Mouse (Mus musculus): Measurements from ENCODE around the gene Lgals2. TPM values are rescaled to one million over a fixed set of nuclear protein-coding genes. Genes with fewer than 3 reads are reported as not detected.

Lgals2 gene
- polyA plus RNA-seq, 1 experiment from 2014 or later = not detected

- DNase-seq (ENCODE audit: low spot score) = peak; percentile 65
- Histone ChIP-seq H3K4me3 (ENCODE audit: low read depth, low read length) (no peak overlapping the region), H3K4me1 (replicated peaks; ENCODE audit: control insufficient read depth, insufficient read depth, low read length) (0 out of 2 replicates have a peak, but pooled peaks cover 2% of the 10 kb centered on the region), H3K36me3 (ENCODE audit: control insufficient read depth, insufficient read depth, low read length) (no peaks in the 10 kb centered on the region), H3K9ac (ENCODE audit: low read length) (no peak overlapping the region), H3K4me2 (ENCODE audit: low read depth, low read length, severe bottlenecking) (no peak overlapping the region), H3K27ac (ENCODE audit: low read depth, low read length) (no peak overlapping the region), H3K9me3 (ENCODE audit: control insufficient read depth, low read length) (no peaks in the 10 kb centered on the region), H3K27me3 (ENCODE audit: control insufficient read depth, insufficient read depth, low read length) (no peaks in the 10 kb centered on the region)
- WGBS = 31% methylated on average over 6 of the region's 6 CpGs
- ATAC-seq (replicated peaks; ENCODE audit: low FRiP score) = no peak
These were observed 14.4 kb upstream of the Lgals2 start for GRCm38 (mm10) chr15:78869775-78870174.

- Histone ChIP-seq H3K4me3 (ENCODE audit: low read depth, low read length) (no peak overlapping the region), H3K4me2 (ENCODE audit: low read depth, low read length, severe bottlenecking) (no peak overlapping the region), H3K36me3 (ENCODE audit: control insufficient read depth, insufficient read depth, low read length) (no peaks in the 10 kb centered on the region), H3K9me3 (ENCODE audit: control insufficient read depth, low read length) (no peaks in the 10 kb centered on the region), H3K4me1 (replicated peaks; ENCODE audit: control insufficient read depth, insufficient read depth, low read length) (0 out of 2 replicates have a peak, but pooled peaks cover under 1% of the 10 kb centered on the region), H3K27me3 (ENCODE audit: control insufficient read depth, insufficient read depth, low read length) (no peaks in the 10 kb centered on the region), H3K27ac (ENCODE audit: low read depth, low read length) (peak overlapping the region; percentile 34; the same call in 1 of the 2 replicates), H3K9ac (ENCODE audit: low read length) (no peak overlapping the region)
- 48% methylated on average over 7 of the region's 7 CpGs for WGBS
- ATAC-seq (replicated peaks; ENCODE audit: low FRiP score) = 0 out of 2 replicates have a peak, but pooled peaks have one; percentile 27
- no peak for DNase-seq (ENCODE audit: low spot score)
These were observed 13.5 kb upstream of the Lgals2 start for GRCm38 (mm10) chr15:78868826-78869233.

- peak; percentile 56; the same call in 1 of the 2 replicates for ATAC-seq (replicated peaks; ENCODE audit: low FRiP score)
- Histone ChIP-seq H3K4me2 (ENCODE audit: low read depth, low read length, severe bottlenecking) (no peak overlapping the region), H3K4me3 (ENCODE audit: low read depth, low read length) (no peak overlapping the region)
These were observed 13.1 kb upstream of the Lgals2 start for GRCm38 (mm10) chr15:78868398-78868797.

GRCm38 (mm10) chr15:78863852-78864253 is 8.5 kb upstream of the Lgals2 start:
- H3K27me3 ChIP-seq (ENCODE audit: control insufficient read depth, insufficient read depth, low read length) = no peaks in the 10 kb centered on the region
- 37% methylated on average over 13 of the region's 13 CpGs for WGBS
- H3K9ac ChIP-seq (ENCODE audit: low read length) = no peak overlapping the region

More at GRCm38 (mm10) chr15:78868398-78868797, 13.1 kb upstream of the Lgals2 start:
- Histone ChIP-seq H3K4me1 (replicated peaks; ENCODE audit: control insufficient read depth, insufficient read depth, low read length) (no peaks in the 10 kb centered on the region), H3K27ac (ENCODE audit: low read depth, low read length) (peak overlapping the region; percentile 38; the same call in 1 of the 2 replicates), H3K9ac (ENCODE audit: low read length) (no peak overlapping the region), H3K9me3 (ENCODE audit: control insufficient read depth, low read length) (no peaks in the 10 kb centered on the region), H3K27me3 (ENCODE audit: control insufficient read depth, insufficient read depth, low read length) (no peaks in the 10 kb centered on the region), H3K36me3 (ENCODE audit: control insufficient read depth, insufficient read depth, low read length) (no peaks in the 10 kb centered on the region)
- DNase-seq (ENCODE audit: low spot score) = peak; percentile 65
- WGBS = 38% methylated on average over 9 of the region's 9 CpGs

GRCm38 (mm10) chr15:78863154-78863553 is 7.8 kb upstream of the Lgals2 start:
- Histone ChIP-seq H3K27ac (ENCODE audit: low read depth, low read length) (no peak overlapping the region), H3K27me3 (ENCODE audit: control insufficient read depth, insufficient read depth, low read length) (no peaks in the 10 kb centered on the region), H3K9me3 (ENCODE audit: control insufficient read depth, low read length) (no peaks in the 10 kb centered on the region), H3K9ac (ENCODE audit: low read length) (no peak overlapping the region), H3K4me2 (ENCODE audit: low read depth, low read length, severe bottlenecking) (no peak overlapping the region), H3K36me3 (ENCODE audit: control insufficient read depth, insufficient read depth, low read length) (no peaks in the 10 kb centered on the region), H3K4me3 (ENCODE audit: low read depth, low read length) (no peak overlapping the region), H3K4me1 (replicated peaks; ENCODE audit: control insufficient read depth, insufficient read depth, low read length) (no peaks in the 10 kb centered on the region)
- ATAC-seq (replicated peaks; ENCODE audit: low FRiP score) = no peak
- 85% methylated on average over 2 of the region's 2 CpGs for WGBS
- no peak for DNase-seq (ENCODE audit: low spot score)

More at GRCm38 (mm10) chr15:78863852-78864253, 8.5 kb upstream of the Lgals2 start:
- Histone ChIP-seq H3K4me3 (ENCODE audit: low read depth, low read length) (no peak overlapping the region), H3K4me2 (ENCODE audit: low read depth, low read length, severe bottlenecking) (no peak overlapping the region), H3K9me3 (ENCODE audit: control insufficient read depth, low read length) (no peaks in the 10 kb centered on the region), H3K27ac (ENCODE audit: low read depth, low read length) (no peak overlapping the region), H3K4me1 (replicated peaks; ENCODE audit: control insufficient read depth, insufficient read depth, low read length) (no peaks in the 10 kb centered on the region), H3K36me3 (ENCODE audit: control insufficient read depth, insufficient read depth, low read length) (no peaks in the 10 kb centered on the region)
- ATAC-seq (replicated peaks; ENCODE audit: low FRiP score) (no peak), DNase-seq (ENCODE audit: low spot score) (no peak)

GRCm38 (mm10) chr15:78862280-78862679 is 7.0 kb upstream of the Lgals2 start:
- Histone ChIP-seq H3K36me3 (ENCODE audit: control insufficient read depth, insufficient read depth, low read length) (no peaks in the 10 kb centered on the region), H3K9me3 (ENCODE audit: control insufficient read depth, low read length) (no peaks in the 10 kb centered on the region), H3K27ac (ENCODE audit: low read depth, low read length) (no peak overlapping the region), H3K4me1 (replicated peaks; ENCODE audit: control insufficient read depth, insufficient read depth, low read length) (no peaks in the 10 kb centered on the region), H3K27me3 (ENCODE audit: control insufficient read depth, insufficient read depth, low read length) (no peaks in the 10 kb centered on the region), H3K4me3 (ENCODE audit: low read depth, low read length) (no peak overlapping the region), H3K4me2 (ENCODE audit: low read depth, low read length, severe bottlenecking) (no peak overlapping the region), H3K9ac (ENCODE audit: low read length) (no peak overlapping the region)
- WGBS = 91% methylated on average over 5 of the region's 5 CpGs
- ATAC-seq (replicated peaks; ENCODE audit: low FRiP score) (no peak), DNase-seq (ENCODE audit: low spot score) (no peak)

- DNase-seq (ENCODE audit: low spot score) (no peak), ATAC-seq (replicated peaks; ENCODE audit: low FRiP score) (no peak)
- H3K4me3 ChIP-seq (ENCODE audit: low read depth, low read length) = no peak overlapping the region
- no peaks in the 10 kb centered on the region for H3K36me3 ChIP-seq (ENCODE audit: control insufficient read depth, insufficient read depth, low read length)
- H3K4me2 ChIP-seq (ENCODE audit: low read depth, low read length, severe bottlenecking) = no peak overlapping the region
- no peaks in the 10 kb centered on the region for H3K4me1 ChIP-seq (replicated peaks; ENCODE audit: control insufficient read depth, insufficient read depth, low read length)
- 84% methylated on average over 6 of the region's 6 CpGs for WGBS
- H3K27me3 ChIP-seq (ENCODE audit: control insufficient read depth, insufficient read depth, low read length) = no peaks in the 10 kb centered on the region
- H3K27ac ChIP-seq (ENCODE audit: low read depth, low read length) = no peak overlapping the region
- no peak overlapping the region for H3K9ac ChIP-seq (ENCODE audit: low read length)
- no peaks in the 10 kb centered on the region for H3K9me3 ChIP-seq (ENCODE audit: control insufficient read depth, low read length)
These were observed 4.4 kb upstream of the Lgals2 start for GRCm38 (mm10) chr15:78859714-78860113.

- 85% methylated on average over 4 of the region's 4 CpGs for WGBS
- Histone ChIP-seq H3K27me3 (ENCODE audit: control insufficient read depth, insufficient read depth, low read length) (no peaks in the 10 kb centered on the region), H3K9ac (ENCODE audit: low read length) (no peak overlapping the region), H3K4me2 (ENCODE audit: low read depth, low read length, severe bottlenecking) (no peak overlapping the region), H3K9me3 (ENCODE audit: control insufficient read depth, low read length) (no peaks in the 10 kb centered on the region), H3K27ac (ENCODE audit: low read depth, low read length) (no peak overlapping the region), H3K4me3 (ENCODE audit: low read depth, low read length) (no peak overlapping the region), H3K36me3 (ENCODE audit: control insufficient read depth, insufficient read depth, low read length) (no peaks in the 10 kb centered on the region), H3K4me1 (replicated peaks; ENCODE audit: control insufficient read depth, insufficient read depth, low read length) (no peaks in the 10 kb centered on the region)
- DNase-seq (ENCODE audit: low spot score) (no peak), ATAC-seq (replicated peaks; ENCODE audit: low FRiP score) (no peak)
These were observed 4.0 kb upstream of the Lgals2 start for GRCm38 (mm10) chr15:78859311-78859710.

- H3K4me3 ChIP-seq (ENCODE audit: low read depth, low read length) = no peak overlapping the region
- ATAC-seq (replicated peaks; ENCODE audit: low FRiP score) (no peak), DNase-seq (ENCODE audit: low spot score) (no peak)
- no peaks in the 10 kb centered on the region for H3K36me3 ChIP-seq (ENCODE audit: control insufficient read depth, insufficient read depth, low read length)
- no peaks in the 10 kb centered on the region for H3K27me3 ChIP-seq (ENCODE audit: control insufficient read depth, insufficient read depth, low read length)
- H3K9ac ChIP-seq (ENCODE audit: low read length) = no peak overlapping the region
- no peaks in the 10 kb centered on the region for H3K9me3 ChIP-seq (ENCODE audit: control insufficient read depth, low read length)
- WGBS = 85% methylated on average over 7 of the region's 7 CpGs
- H3K4me2 ChIP-seq (ENCODE audit: low read depth, low read length, severe bottlenecking) = no peak overlapping the region
- no peaks in the 10 kb centered on the region for H3K4me1 ChIP-seq (replicated peaks; ENCODE audit: control insufficient read depth, insufficient read depth, low read length)
- H3K27ac ChIP-seq (ENCODE audit: low read depth, low read length) = no peak overlapping the region
These were observed 1.7 kb upstream of the Lgals2 start for GRCm38 (mm10) chr15:78857009-78857408.
